Mouse (Mus musculus): Measurements from ENCODE around the gene Smurf2. TPM values are rescaled to one million over a fixed set of nuclear protein-coding genes. Genes with fewer than 3 reads are reported as not detected.

The Smurf2 gene
- 79.3 TPM for polyA plus RNA-seq (2014; fragmentation: Illumina TruSeq; extraction: RNeasy Lipid Tissue Mini Kit (QIAGEN cat#74804); ENCODE audit: low read depth, low replicate concordance)

GRCm38 (mm10) chr11:106920551-106921379 lies at the start of gene Smurf2:
Smurf2 (minus strand) TSS chr11:106920715.

GRCm38 (mm10) chr11:106788775-106789459 lies 131.6 kb downstream of the Smurf2 start, which contains the start of the genes Ddx5 and Cep95:
Ddx5 (minus strand) TSS chr11:106789185.
Cep95 (plus strand) TSS chr11:106789252.

GRCm38 (mm10) chr11:106779388-106780088 lies 141.0 kb downstream of the Smurf2 start, which contains the start of gene Polg2:
Polg2 (minus strand) TSS chr11:106779537.

Other genes with a start within 250 kb of the Smurf2 start
- gene Pecam1, start 170.1 kb downstream of the Smurf2 start, polyA plus RNA-seq (2014; fragmentation: Illumina TruSeq; extraction: RNeasy Lipid Tissue Mini Kit (QIAGEN cat#74804); ENCODE audit: low read depth, low replicate concordance): 41.6 TPM
- gene Milr1, start 169.5 kb downstream of the Smurf2 start, polyA plus RNA-seq (2014; fragmentation: Illumina TruSeq; extraction: RNeasy Lipid Tissue Mini Kit (QIAGEN cat#74804); ENCODE audit: low read depth, low replicate concordance): 3.3 TPM
- gene Polg2, start 141.2 kb downstream of the Smurf2 start, polyA plus RNA-seq (2014; fragmentation: Illumina TruSeq; extraction: RNeasy Lipid Tissue Mini Kit (QIAGEN cat#74804); ENCODE audit: low read depth, low replicate concordance): 3.4 TPM
- gene Ddx5, start 131.5 kb downstream of the Smurf2 start, polyA plus RNA-seq (2014; fragmentation: Illumina TruSeq; extraction: RNeasy Lipid Tissue Mini Kit (QIAGEN cat#74804); ENCODE audit: low read depth, low replicate concordance): 1,437 TPM
- 13.9 TPM for gene Cep95, start 131.5 kb downstream of the Smurf2 start, polyA plus RNA-seq (2014; fragmentation: Illumina TruSeq; extraction: RNeasy Lipid Tissue Mini Kit (QIAGEN cat#74804); ENCODE audit: low read depth, low replicate concordance)
- 61.0 TPM for gene Kpna2, start 78.8 kb upstream of the Smurf2 start, polyA plus RNA-seq (2014; fragmentation: Illumina TruSeq; extraction: RNeasy Lipid Tissue Mini Kit (QIAGEN cat#74804); ENCODE audit: low read depth, low replicate concordance)
- 7.8 TPM for gene 1810010H24Rik, start 105.0 kb upstream of the Smurf2 start, polyA plus RNA-seq (2014; fragmentation: Illumina TruSeq; extraction: RNeasy Lipid Tissue Mini Kit (QIAGEN cat#74804); ENCODE audit: low read depth, low replicate concordance)
- 42.9 TPM for gene Bptf, start 211.4 kb upstream of the Smurf2 start, polyA plus RNA-seq (2014; fragmentation: Illumina TruSeq; extraction: RNeasy Lipid Tissue Mini Kit (QIAGEN cat#74804); ENCODE audit: low read depth, low replicate concordance)